ENCODE assay signal across 8 mouse cellular contexts in the genomic region with DNA sequence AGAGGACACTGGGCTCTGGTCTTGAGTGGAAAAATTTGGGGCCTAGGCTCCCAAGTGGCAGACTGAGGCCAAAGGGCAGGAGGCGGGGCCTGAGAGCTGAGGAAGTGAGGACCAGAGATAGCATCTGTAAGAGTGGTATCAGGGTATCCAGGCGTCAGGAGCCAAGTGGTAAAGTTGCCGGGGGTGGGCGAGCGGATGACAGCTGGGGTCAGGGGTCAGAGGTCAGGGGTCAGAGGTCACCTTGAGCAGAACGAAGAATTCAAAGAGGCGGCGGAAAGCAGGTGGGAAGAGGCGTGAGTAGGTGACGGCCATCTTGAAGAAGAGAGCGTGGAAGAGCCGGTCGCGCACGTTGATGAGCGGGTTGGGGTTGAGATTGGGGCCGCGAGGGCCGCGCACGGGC. TPM values are rescaled to one million over a fixed set of nuclear protein-coding genes. Genes with fewer than 3 reads are reported as not detected.
DNase-seq lines count a peak whose midpoint lies in the region; ATAC-seq and TF ChIP-seq lines count a peak whose summit lies in the region.

No protein-coding gene starts in this region.

- WGBS in cerebellum, adult 2 months, result under 1% methylated on average over 11 of the region's 21 CpGs
- WGBS in hindbrain, embryonic 15.5 days, result 2% methylated on average over 8 of the region's 21 CpGs
- WGBS in macrophage (ENCODE audit: missing documents), result under 1% methylated on average over 21 of the region's 21 CpGs

- H3K9ac ChIP-seq in hindbrain, embryonic 15.5 days, result peak overlapping the region; percentile 84

- ATAC-seq in hindbrain, embryonic 15.5 days (ENCODE audit: low FRiP score, low read depth), result no peak

- peaks cover 26% of the 10 kb centered on the region for H3K4me1 ChIP-seq in cerebellum, adult 2 months (ENCODE audit: control insufficient read depth, insufficient read depth, low read length)
- peaks cover 50% of the 10 kb centered on the region for H3K4me1 ChIP-seq in hindbrain, embryonic 15.5 days (replicated peaks)

- no peak for TF ChIP-seq CTCF in cerebellum, adult 2 months (IDR thresholded peaks at IDR 0.05; ENCODE audit: borderline replicate concordance, insufficient read depth, low read depth, low read length)

- DNase-seq in MN1 (ENCODE audit: low spot score), result peak; percentile 75
- DNase-seq in cerebellum, adult 2 months, result peak; percentile 70 to 74
- DNase-seq in frontal cortex, postnatal 14 days (ENCODE audit: low spot score in 2 of 2), result peak; percentile 56 to 71
- peak; percentile 67 to 82 for DNase-seq in left cerebral cortex, adult 8-10 months (ENCODE audit: low spot score in 2 of 2)
- peak; percentile 82 to 89 for DNase-seq in right cerebral cortex, postnatal 10 days (ENCODE audit: low spot score in 2 of 2)
- peak; percentile 57 for DNase-seq in urinary bladder, postnatal 25 days (ENCODE audit: low spot score)

- peaks cover 6% of the 10 kb centered on the region; the same call in 1 of the 2 replicates for H3K36me3 ChIP-seq in hindbrain, embryonic 15.5 days
- H3K36me3 ChIP-seq in macrophage (ENCODE audit: inconsistent target), result peaks cover 10% of the 10 kb centered on the region; the same call in 1 of the 2 replicates

- H3K4me3 ChIP-seq in cerebellum, adult 2 months (replicated peaks; ENCODE audit: insufficient read depth, low read depth, low read length), result peak overlapping the region; percentile 88
- peak overlapping the region; percentile 56 for H3K4me3 ChIP-seq in hindbrain, embryonic 15.5 days
- peak overlapping the region; percentile 74 for H3K4me3 ChIP-seq in macrophage (ENCODE audit: inconsistent target)

- peaks cover 51% of the 10 kb centered on the region for H3K79me2 ChIP-seq in macrophage (ENCODE audit: inconsistent target)

- peak overlapping the region; percentile 96 for H3K4me2 ChIP-seq in hindbrain, embryonic 15.5 days

- TF ChIP-seq POLR2A in cerebellum, adult 2 months (IDR thresholded peaks at IDR 0.05; ENCODE audit: borderline replicate concordance, insufficient read depth, low read length), result no peak

- H3K27ac ChIP-seq in cerebellum, adult 2 months (ENCODE audit: insufficient read depth, low read length), result peak overlapping the region; percentile 13; the same call in 1 of the 2 replicates
- H3K27ac ChIP-seq in hindbrain, embryonic 15.5 days (replicated peaks), result peak overlapping the region; percentile 93
- peak overlapping the region; percentile 46 for H3K27ac ChIP-seq in macrophage

- no peaks in the 10 kb centered on the region for H3K27me3 ChIP-seq in cerebellum, adult 2 months (ENCODE audit: control insufficient read depth, insufficient read depth, low read length)
- H3K27me3 ChIP-seq in hindbrain, embryonic 15.5 days, result peaks cover 16% of the 10 kb centered on the region

- H3K9me3 ChIP-seq in hindbrain, embryonic 15.5 days, result no peaks in the 10 kb centered on the region

RNA-seq across cellular contexts. Expression of a gene that starts 0.5 kb away (rescaled TPM):
- polyA plus RNA-seq in cerebellum, adult 2 months (2012; rRNA removed), result 191 and 204 TPM in 2 replicates
- polyA plus RNA-seq in hindbrain, embryonic 15.5 days (2015; fragmentation: Nextera tagmentation; extraction: Ambion mirVana), result 24.5 and 27.3 TPM in 2 replicates
- 100 to 1,000 TPM; 105 to 117 (median 113) TPM for total RNA-seq in left cerebral cortex, adult 8-10 months (2022)
- total RNA-seq in macrophage (2018; cell fraction: chromatin; rRNA removed), result 100 to 1,000 TPM in 21 of 26 experiments, 10 to 100 TPM in 5; 84.6 to 188 (median 132) TPM
- total RNA-seq in macrophage (2018; cell fraction: cytosol; rRNA removed), result 10 to 100 TPM; 33.9 to 69.6 (median 55.1) TPM
- total RNA-seq in macrophage (2018; cell fraction: nucleus; rRNA removed), result 100 to 1,000 TPM in 19 of 26 experiments, 10 to 100 TPM in 7; 57.2 to 171 (median 117) TPM
- polyA plus RNA-seq in macrophage (2018), result 37.3 to 67.6 TPM (median 52.3 TPM) in 3 replicates

RNA-seq across cellular contexts. Expression of a gene that starts 4.7 kb away (rescaled TPM):
- polyA plus RNA-seq in cerebellum, adult 2 months (2012; rRNA removed), result 8.2 and 9.3 TPM in 2 replicates
- polyA plus RNA-seq in hindbrain, embryonic 15.5 days (2015; fragmentation: Nextera tagmentation; extraction: Ambion mirVana), result 29.4 and 33.6 TPM in 2 replicates
- total RNA-seq in left cerebral cortex, adult 8-10 months (2022), result 1 to 10 TPM; 5.4 to 6.7 (median 6.3) TPM
- 10 to 100 TPM in 1 of 26 experiments, 1 to 10 TPM in 15, under 1 TPM in 10; 0.44 to 23.6 (median 1.4) TPM for total RNA-seq in macrophage (2018; cell fraction: chromatin; rRNA removed)
- total RNA-seq in macrophage (2018; cell fraction: cytosol; rRNA removed), result 1 to 10 TPM; 2.0 to 8.6 (median 4.4) TPM
- 1 to 10 TPM in 24 of 26 experiments, under 1 TPM in 2; 0.29 to 5.9 (median 2.2) TPM for total RNA-seq in macrophage (2018; cell fraction: nucleus; rRNA removed)
- polyA plus RNA-seq in macrophage (2018), result 4.0 to 9.8 TPM (median 4.7 TPM) in 3 replicates

RNA-seq across cellular contexts. Expression of a gene that starts 12.6 kb away (rescaled TPM):
- polyA plus RNA-seq in cerebellum, adult 2 months (2012; rRNA removed), result 31.1 and 32.4 TPM in 2 replicates
- 4.8 and 5.4 TPM in 2 replicates for polyA plus RNA-seq in hindbrain, embryonic 15.5 days (2015; fragmentation: Nextera tagmentation; extraction: Ambion mirVana)
- total RNA-seq in left cerebral cortex, adult 8-10 months (2022), result 10 to 100 TPM; 11.0 to 12.3 (median 12.0) TPM
- 10 to 100 TPM; 13.8 to 55.3 (median 40.0) TPM for total RNA-seq in macrophage (2018; cell fraction: chromatin; rRNA removed)
- 1 to 10 TPM; 2.5 to 9.0 (median 5.6) TPM for total RNA-seq in macrophage (2018; cell fraction: cytosol; rRNA removed)
- 10 to 100 TPM in 25 of 26 experiments, 1 to 10 TPM in 1; 8.8 to 34.3 (median 23.0) TPM for total RNA-seq in macrophage (2018; cell fraction: nucleus; rRNA removed)
- 3.3 to 10.6 TPM (median 4.0 TPM) in 3 replicates for polyA plus RNA-seq in macrophage (2018)

RNA-seq across cellular contexts. Expression of a gene that starts 13.2 kb away (rescaled TPM):
- polyA plus RNA-seq in cerebellum, adult 2 months (2012; rRNA removed), result 5.5 and 5.9 TPM in 2 replicates
- polyA plus RNA-seq in hindbrain, embryonic 15.5 days (2015; fragmentation: Nextera tagmentation; extraction: Ambion mirVana), result 0.29 and 0.34 TPM in 2 replicates
- under 1 TPM; 0.23 to 0.30 (median 0.24) TPM for total RNA-seq in left cerebral cortex, adult 8-10 months (2022)
- under 1 TPM in 6 of 26 experiments, not detected in 20; 0.20 to 0.71 (median 0.55) TPM for total RNA-seq in macrophage (2018; cell fraction: chromatin; rRNA removed)
- under 1 TPM in 3 of 26 experiments, not detected in 23; 0.10 to 0.13 (median 0.13) TPM for total RNA-seq in macrophage (2018; cell fraction: cytosol; rRNA removed)
- under 1 TPM in 5 of 26 experiments, not detected in 21; 0.30 to 0.75 (median 0.35) TPM for total RNA-seq in macrophage (2018; cell fraction: nucleus; rRNA removed)
- polyA plus RNA-seq in macrophage (2018), result not detected in 3 replicates

RNA-seq across cellular contexts. Expression of a gene that starts 23.7 kb away (rescaled TPM):
- polyA plus RNA-seq in cerebellum, adult 2 months (2012; rRNA removed), result 56.2 and 57.4 TPM in 2 replicates
- polyA plus RNA-seq in hindbrain, embryonic 15.5 days (2015; fragmentation: Nextera tagmentation; extraction: Ambion mirVana), result 93.6 and 94.7 TPM in 2 replicates
- 10 to 100 TPM; 38.5 to 48.2 (median 44.6) TPM for total RNA-seq in left cerebral cortex, adult 8-10 months (2022)
- total RNA-seq in macrophage (2018; cell fraction: chromatin; rRNA removed), result 10 to 100 TPM; 10.9 to 87.7 (median 33.0) TPM
- total RNA-seq in macrophage (2018; cell fraction: cytosol; rRNA removed), result 10 to 100 TPM in 22 of 26 experiments, 1 to 10 TPM in 4; 8.7 to 21.4 (median 14.7) TPM
- total RNA-seq in macrophage (2018; cell fraction: nucleus; rRNA removed), result 10 to 100 TPM in 20 of 26 experiments, 1 to 10 TPM in 6; 6.2 to 61.0 (median 13.9) TPM
- polyA plus RNA-seq in macrophage (2018), result 11.4 to 31.4 TPM (median 18.8 TPM) in 3 replicates

Comparison
In these comparisons a context has a peak if more than half of its experiments do, and no peak if none do; other contexts are left out.
1. H3K27ac ChIP-seq: peak in every context shown above with its lines; median percentile 93 in hindbrain, embryonic 15.5 days; 46 in macrophage; 13 in cerebellum, adult 2 months.